Mouse (Mus musculus) brain, embryonic 14.5 days (tissue): ENCODE results near the gene Susd6.

Experiments used
- CTCF ChIP-seq: fragments of 200-500 bp; IDR thresholded peaks from 2 replicates; pipeline ENCODE4 v1.5.1; 2012; ENCODE audit warnings: inconsistent platforms, mild to moderate bottlenecking, moderate library complexity, borderline replicate concordance; ENCODE audit not compliant: insufficient read depth, insufficient read length; ENCODE audit errors: extremely low read depth
- POLR2A ChIP-seq: fragments of 200-500 bp; IDR thresholded peaks from 2 replicates; pipeline ENCODE4 v1.6.1; 2012; ENCODE audit warnings: mild to moderate bottlenecking, inconsistent platforms, borderline replicate concordance; ENCODE audit not compliant: poor library complexity, insufficient read depth, insufficient read length, severe bottlenecking; ENCODE audit errors: extremely low read depth

DNA sequence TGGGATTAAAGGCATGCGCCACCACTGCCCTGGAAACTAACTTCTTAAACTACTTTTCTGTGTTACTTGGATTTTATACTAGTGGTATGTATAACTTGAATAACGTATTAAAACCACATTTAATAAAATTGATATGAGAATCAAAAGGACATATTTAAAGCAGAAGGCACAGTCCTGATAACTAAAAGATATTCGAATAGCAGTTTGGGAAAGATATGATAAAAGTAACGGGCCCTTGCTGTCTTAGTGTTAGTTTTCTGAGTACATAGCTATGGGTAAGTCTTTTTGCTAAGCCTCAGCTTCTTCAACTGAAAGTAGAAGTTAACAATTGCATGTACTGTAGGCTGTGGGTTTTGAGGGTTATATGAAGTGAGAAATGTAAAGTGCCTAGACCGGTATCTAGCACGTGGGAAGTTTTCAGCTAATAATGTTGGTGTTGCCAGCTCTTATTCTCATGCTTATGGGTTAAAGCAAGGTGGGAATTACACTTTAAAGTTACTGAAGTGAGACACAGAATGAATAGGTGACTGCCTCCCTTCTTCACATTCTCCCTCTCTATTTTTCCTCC, 14.6 kb downstream of the Susd6 start:
- TF ChIP-seq POLR2A (no peak), CTCF (no peak)
